Mouse (Mus musculus): ENCODE measurements around the gene Tax1bp3. TPM values are rescaled to one million over a fixed set of nuclear protein-coding genes. Genes with fewer than 3 reads are reported as not detected.
A peak's percentile ranks its signal among the peaks of the same experiment; 100 is the strongest.

Tax1bp3 gene
- total and polyA plus RNA-seq, 2 experiments from 2014 or later: 52.2 to 122 TPM

GRCm38 (mm10) chr11:73193047-73193446 lies 16.2 kb downstream of the Tax1bp3 start:
- DNase-seq: no peak
- H3K4me2 ChIP-seq (ENCODE audit: low read depth): no peak overlapping the region
- no peaks in the 10 kb centered on the region for H3K9me3 ChIP-seq (ENCODE audit: low read length)
- no peaks in the 10 kb centered on the region for H3K27me3 ChIP-seq (ENCODE audit: insufficient read depth, low read length)
- H3K9ac ChIP-seq: no peak overlapping the region
- no peak for TF ChIP-seq CTCF (IDR thresholded peaks at IDR 0.05; ENCODE audit: low read depth)
- H3K4me1 ChIP-seq (ENCODE audit: insufficient read depth): peaks cover 11% of the 10 kb centered on the region; the same call in 1 of the 2 replicates
- WGBS: 83% methylated on average over 6 of the region's 6 CpGs
- no peak overlapping the region for H3K27ac ChIP-seq (ENCODE audit: low read depth, low read length)
- peaks cover 53% of the 10 kb centered on the region for H3K36me3 ChIP-seq (ENCODE audit: insufficient read depth)
- 0 out of 2 replicates have a peak, but pooled peaks have one; percentile 12 for ATAC-seq
- no peak overlapping the region for H3K4me3 ChIP-seq (ENCODE audit: low read depth, low read length)

- H3K4me1 ChIP-seq (ENCODE audit: insufficient read depth): peaks cover 15% of the 10 kb centered on the region; the same call in 1 of the 2 replicates
- H3K27me3 ChIP-seq (ENCODE audit: insufficient read depth, low read length): no peaks in the 10 kb centered on the region
- no peak for ATAC-seq
- no peak for TF ChIP-seq CTCF (IDR thresholded peaks at IDR 0.05; ENCODE audit: low read depth)
- no peak overlapping the region for H3K27ac ChIP-seq (ENCODE audit: low read depth, low read length)
- no peak for DNase-seq
- peaks cover 40% of the 10 kb centered on the region for H3K36me3 ChIP-seq (ENCODE audit: insufficient read depth)
- WGBS: 76% methylated on average over 2 of the region's 2 CpGs
- no peaks in the 10 kb centered on the region for H3K9me3 ChIP-seq (ENCODE audit: low read length)
- no peak overlapping the region for H3K9ac ChIP-seq
- no peak overlapping the region for H3K4me3 ChIP-seq (ENCODE audit: low read depth, low read length)
- no peak overlapping the region for H3K4me2 ChIP-seq (ENCODE audit: low read depth)
Measured at GRCm38 (mm10) chr11:73194444-73194843, 17.6 kb downstream of the Tax1bp3 start.

- ATAC-seq (no peak), DNase-seq (no peak)
- TF ChIP-seq CTCF (IDR thresholded peaks at IDR 0.05; ENCODE audit: low read depth): no peak
- peaks cover 20% of the 10 kb centered on the region for H3K4me1 ChIP-seq (ENCODE audit: insufficient read depth)
- H3K9ac ChIP-seq: peak overlapping the region; percentile 68; the same call in 1 of the 2 replicates
- WGBS: 12% methylated on average over 1 of the region's 1 CpGs
- H3K4me3 ChIP-seq (ENCODE audit: low read depth, low read length): peak overlapping the region; percentile 78
- H3K9me3 ChIP-seq (ENCODE audit: low read length): no peaks in the 10 kb centered on the region
- no peaks in the 10 kb centered on the region; the same call in 1 of the 2 replicates for H3K27me3 ChIP-seq (ENCODE audit: insufficient read depth, low read length)
- peak overlapping the region; percentile 97 for H3K4me2 ChIP-seq (ENCODE audit: low read depth)
- H3K27ac ChIP-seq (ENCODE audit: low read depth, low read length): no peak overlapping the region
- H3K36me3 ChIP-seq (ENCODE audit: insufficient read depth): peaks cover 10% of the 10 kb centered on the region
Measured at GRCm38 (mm10) chr11:73198190-73198589, 21.3 kb downstream of the Tax1bp3 start.

- DNase-seq: peak; percentile 92
- Histone ChIP-seq H3K9me3 (ENCODE audit: low read length) (no peaks in the 10 kb centered on the region), H3K4me3 (ENCODE audit: low read depth, low read length) (peak within 1 kb of the TSS; percentile 78), H3K4me1 (ENCODE audit: insufficient read depth) (peaks cover 20% of the 10 kb centered on the region), H3K9ac (peak within 1 kb of the TSS; percentile 68), H3K36me3 (ENCODE audit: insufficient read depth) (peaks cover 10% of the 10 kb centered on the region), H3K4me2 (ENCODE audit: low read depth) (peak within 1 kb of the TSS; percentile 97), H3K27me3 (ENCODE audit: insufficient read depth, low read length) (no peaks in the 10 kb centered on the region; the same call in 1 of the 2 replicates), H3K27ac (ENCODE audit: low read depth, low read length) (peak within 1 kb of the TSS; percentile 69; the same call in 1 of the 2 replicates)
- ATAC-seq: peak; percentile 97
- TF ChIP-seq CTCF (IDR thresholded peaks at IDR 0.05; ENCODE audit: low read depth): no peak; the same call in 1 of the 2 replicates
- under 1% methylated on average over 22 of the region's 22 CpGs for WGBS
Measured at GRCm38 (mm10) chr11:73198603-73199229, 21.8 kb downstream of the Tax1bp3 start, which contains the start of gene Ctns. TSS of gene Ctns (minus strand) at chr11:73199042.

GRCm38 (mm10) chr11:73199230-73199712 lies 22.4 kb downstream of the Tax1bp3 start, which contains the start of gene Shpk:
TSS of gene Shpk (plus strand) at chr11:73199460.
- TF ChIP-seq CTCF (IDR thresholded peaks at IDR 0.05; ENCODE audit: low read depth): peak; percentile 14; the same call in 1 of the 2 replicates
- Histone ChIP-seq H3K27ac (ENCODE audit: low read depth, low read length) (peak within 1 kb of the TSS; percentile 69; the same call in 1 of the 2 replicates), H3K4me1 (ENCODE audit: insufficient read depth) (peaks cover 20% of the 10 kb centered on the region), H3K27me3 (ENCODE audit: insufficient read depth, low read length) (no peaks in the 10 kb centered on the region; the same call in 1 of the 2 replicates), H3K4me2 (ENCODE audit: low read depth) (peak within 1 kb of the TSS; percentile 97), H3K9me3 (ENCODE audit: low read length) (no peaks in the 10 kb centered on the region), H3K4me3 (ENCODE audit: low read depth, low read length) (peak within 1 kb of the TSS; percentile 78), H3K36me3 (ENCODE audit: insufficient read depth) (peaks cover 10% of the 10 kb centered on the region), H3K9ac (peak within 1 kb of the TSS; percentile 68)
- WGBS: 1% methylated on average over 32 of the region's 32 CpGs
- DNase-seq (peak; percentile 96), ATAC-seq (peak; percentile 98)

- Histone ChIP-seq H3K4me3 (ENCODE audit: low read depth, low read length) (peak overlapping the region; percentile 78), H3K27ac (ENCODE audit: low read depth, low read length) (0 out of 2 replicates have a peak overlapping the region, but pooled peaks have one; percentile 15), H3K27me3 (ENCODE audit: insufficient read depth, low read length) (no peaks in the 10 kb centered on the region; the same call in 1 of the 2 replicates), H3K9ac (peak overlapping the region; percentile 68), H3K4me2 (ENCODE audit: low read depth) (peak overlapping the region; percentile 97), H3K36me3 (ENCODE audit: insufficient read depth) (peaks cover 10% of the 10 kb centered on the region), H3K4me1 (ENCODE audit: insufficient read depth) (peaks cover 20% of the 10 kb centered on the region), H3K9me3 (ENCODE audit: low read length) (no peaks in the 10 kb centered on the region)
- no peak for TF ChIP-seq CTCF (IDR thresholded peaks at IDR 0.05; ENCODE audit: low read depth)
- DNase-seq (peak; percentile 9), ATAC-seq (no peak)
- 4% methylated on average over 12 of the region's 12 CpGs for WGBS
Measured at GRCm38 (mm10) chr11:73199879-73200278, 23.0 kb downstream of the Tax1bp3 start.

GRCm38 (mm10) chr11:73201021-73201420 lies 24.1 kb downstream of the Tax1bp3 start:
- H3K9ac ChIP-seq: no peak overlapping the region
- peaks cover 5% of the 10 kb centered on the region; the same call in 1 of the 2 replicates for H3K36me3 ChIP-seq (ENCODE audit: insufficient read depth)
- no peak for TF ChIP-seq CTCF (IDR thresholded peaks at IDR 0.05; ENCODE audit: low read depth)
- no peak for ATAC-seq
- no peaks in the 10 kb centered on the region; the same call in 1 of the 2 replicates for H3K27me3 ChIP-seq (ENCODE audit: insufficient read depth, low read length)
- peaks cover 20% of the 10 kb centered on the region for H3K4me1 ChIP-seq (ENCODE audit: insufficient read depth)
- WGBS: 69% methylated on average over 2 of the region's 2 CpGs
- no peak overlapping the region for H3K4me2 ChIP-seq (ENCODE audit: low read depth)
- DNase-seq: no peak
- no peak overlapping the region for H3K27ac ChIP-seq (ENCODE audit: low read depth, low read length)
- no peaks in the 10 kb centered on the region for H3K9me3 ChIP-seq (ENCODE audit: low read length)
- no peak overlapping the region for H3K4me3 ChIP-seq (ENCODE audit: low read depth, low read length)
